Mouse (Mus musculus) urinary bladder, postnatal 10 days (tissue): Measurements from ENCODE around the gene Vmn1r24.
"Not testable (repeated sequence)": the region's sequence is repeated elsewhere in the genome, so short reads cannot be mapped to it uniquely, and the experiment has no call there.

Source experiments
- DNase-seq: peaks from one replicate; pipeline ENCODE4 v3.0.0; 2022; ENCODE audit warnings: low spot score

Vmn1r24 gene

GRCm38 (mm10) chr6:57961403-57961802 lies at the start of gene Vmn1r24:
TSS of gene Vmn1r24 (minus strand) at chr6:57961503.
- DNase-seq = not testable (repeated sequence)

GRCm38 (mm10) chr6:57980710-57981109 lies 19.4 kb upstream of the Vmn1r24 start, which contains the start of gene Vmn1r25:
TSS of gene Vmn1r25 (minus strand) at chr6:57980810.
- no peak for DNase-seq

- DNase-seq = no peak
Observed at GRCm38 (mm10) chr6:57926738-57927137, 34.6 kb downstream of the Vmn1r24 start, which contains the start of gene Vmn1r23. TSS of gene Vmn1r23 (minus strand) at chr6:57926838.

GRCm38 (mm10) chr6:57907928-57908327 lies 53.4 kb downstream of the Vmn1r24 start, which contains the start of gene Vmn1r22:
TSS of gene Vmn1r22 (minus strand) at chr6:57908028.
- no peak for DNase-seq
